Mouse (Mus musculus): Measurements from ENCODE around the gene Sox12. TPM values are rescaled to one million over a fixed set of nuclear protein-coding genes. Genes with fewer than 3 reads are reported as not detected.
"Not testable (repeated sequence)": the region's sequence is repeated elsewhere in the genome, so short reads cannot be mapped to it uniquely, and the experiment has no call there.

Sox12 gene
- polyA plus RNA-seq, 1 experiment = 14.0 TPM

DNA sequence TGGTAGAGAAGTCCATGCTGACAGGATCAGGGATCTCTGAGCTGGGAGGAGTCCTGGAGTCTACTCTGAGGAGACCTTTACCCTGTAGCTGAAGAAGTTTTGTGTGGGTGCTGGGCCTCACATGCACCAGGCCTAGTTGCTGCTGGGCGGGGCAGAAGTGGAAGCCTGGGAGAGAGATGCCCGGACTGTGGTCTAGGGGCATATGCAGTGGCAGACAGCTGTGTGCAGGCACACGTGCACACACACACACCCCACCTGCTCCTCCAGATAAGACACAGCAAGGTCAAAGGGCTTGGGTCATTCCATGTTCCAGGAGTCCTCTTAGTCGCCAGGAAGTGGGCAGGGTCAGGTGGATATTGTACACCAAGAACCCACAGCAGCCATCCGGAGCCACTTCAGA is 38.2 kb downstream of the Sox12 start:
- DNase-seq (ENCODE audit: low read depth) = no peak

GRCm38 (mm10) chr2:152358977-152359376 is 38.9 kb downstream of the Sox12 start:
- DNase-seq (ENCODE audit: low read depth) = not testable (repeated sequence)

DNA sequence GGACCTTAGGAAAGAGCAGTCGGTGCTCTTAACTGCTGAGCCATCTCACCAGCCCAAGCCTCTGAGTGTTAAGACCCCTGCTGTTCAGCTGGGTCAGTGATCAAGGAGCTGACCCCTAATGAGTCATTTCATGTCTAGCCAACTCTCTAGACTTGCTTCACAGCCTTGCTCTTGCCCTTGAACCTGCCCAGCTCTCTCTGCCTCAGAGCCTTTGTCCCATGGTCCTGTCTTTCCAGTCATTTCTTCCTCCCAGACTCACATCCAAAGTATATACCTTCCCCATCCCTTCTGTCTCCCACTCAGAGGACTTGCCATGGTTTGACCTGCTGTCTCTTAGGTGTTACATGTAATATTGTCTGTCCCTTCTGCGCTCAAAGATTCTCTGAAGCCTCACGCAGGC is 40.6 kb downstream of the Sox12 start:
- DNase-seq (ENCODE audit: low read depth) = no peak

DNA sequence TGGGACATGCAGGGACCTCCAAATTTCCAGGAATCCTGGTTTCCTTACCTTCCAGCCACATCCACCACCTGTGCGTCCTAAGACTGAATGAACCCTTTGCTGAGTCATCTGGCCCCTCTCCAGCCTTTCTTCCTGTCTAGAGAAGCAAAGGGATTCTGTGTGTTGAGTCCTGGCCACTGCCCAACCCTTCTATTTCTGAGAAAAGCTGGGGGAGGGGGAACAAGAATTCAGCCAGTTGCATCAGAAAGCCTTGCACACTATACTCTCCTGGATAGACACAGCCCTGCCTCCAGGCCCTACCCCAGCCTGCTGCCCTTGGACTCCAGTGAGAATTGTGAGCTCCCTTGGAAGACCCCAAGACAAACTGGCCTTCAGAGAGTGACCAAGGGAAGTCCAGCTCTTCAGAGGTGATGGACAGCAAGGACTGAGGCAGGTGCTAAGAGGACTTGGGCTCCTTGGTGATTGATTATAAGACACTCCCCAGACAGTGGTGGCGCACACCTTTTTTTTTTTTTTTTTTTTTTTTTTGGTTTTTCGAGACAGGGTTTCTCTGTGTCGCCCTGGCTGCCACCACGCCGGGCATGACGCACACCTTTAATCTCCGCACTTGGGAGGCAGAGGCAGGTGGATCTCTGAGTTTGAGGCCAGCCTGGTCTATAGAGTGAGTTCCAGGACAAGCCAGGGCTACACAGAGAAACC is 47.9 kb downstream of the Sox12 start:
- no peak for DNase-seq (ENCODE audit: low read depth)

- no peak for DNase-seq (ENCODE audit: low read depth)
These were observed 48.7 kb downstream of the Sox12 start for GRCm38 (mm10) chr2:152349205-152349604.

- DNase-seq (ENCODE audit: low read depth) = no peak
These were observed 50.1 kb downstream of the Sox12 start for GRCm38 (mm10) chr2:152347722-152348121.

DNA sequence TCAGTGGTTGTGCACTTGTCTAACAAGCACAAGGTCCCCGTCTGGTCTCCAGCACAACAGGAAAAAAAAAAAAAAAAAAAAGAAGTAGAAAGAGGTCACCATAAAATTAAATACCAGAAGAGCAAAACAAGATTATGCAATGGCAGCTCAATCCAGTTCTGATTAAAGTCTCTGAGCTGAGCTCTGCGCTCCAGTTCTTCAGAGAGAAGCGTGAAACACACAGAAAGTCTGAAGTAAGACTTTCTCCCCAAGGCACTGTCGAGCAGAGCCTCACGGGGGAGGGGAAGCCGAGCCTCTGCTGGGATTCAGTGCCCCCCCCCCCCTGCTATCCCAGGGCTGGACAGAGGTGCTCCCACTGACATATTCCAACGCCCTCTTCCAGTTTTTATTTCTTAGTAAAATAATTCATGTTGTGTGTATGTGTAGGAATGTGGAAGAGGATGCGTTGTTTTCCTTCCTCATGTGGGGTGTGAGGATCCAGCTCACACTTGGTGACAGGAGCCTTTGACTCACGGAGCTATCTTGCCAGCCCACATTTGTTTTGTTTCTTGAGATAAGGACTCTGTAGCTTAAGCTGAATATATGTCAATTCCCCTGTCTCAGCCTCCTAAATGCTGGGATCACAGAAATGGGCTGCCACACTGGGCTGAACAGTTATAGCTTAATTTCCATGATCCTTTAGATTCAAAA is 50.9 kb downstream of the Sox12 start:
- DNase-seq (ENCODE audit: low read depth) = no peak

DNA sequence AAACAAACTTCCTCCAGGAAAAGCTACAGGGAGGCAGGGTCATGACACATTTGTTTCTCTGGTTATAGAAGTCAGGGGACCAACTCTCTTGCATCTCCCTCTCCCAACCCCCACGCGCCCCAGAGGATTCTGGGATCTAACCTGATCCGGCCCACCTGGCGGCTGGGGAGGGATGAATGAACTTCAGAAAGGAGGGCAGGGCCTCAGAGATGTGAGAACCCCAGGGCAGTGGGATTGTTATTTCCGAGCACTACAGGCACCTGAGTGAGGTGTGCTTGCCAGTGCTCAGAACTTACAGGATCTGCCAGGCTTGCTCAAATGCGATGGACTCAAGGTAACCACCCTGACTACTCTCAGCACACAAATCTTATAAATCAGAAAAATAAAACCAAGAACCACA is 52.5 kb downstream of the Sox12 start:
- DNase-seq (ENCODE audit: low read depth) = no peak

- DNase-seq (ENCODE audit: low read depth) = no peak
These were observed 53.0 kb downstream of the Sox12 start for GRCm38 (mm10) chr2:152344909-152345308.

- no peak for DNase-seq (ENCODE audit: low read depth)
These were observed 53.5 kb downstream of the Sox12 start for GRCm38 (mm10) chr2:152344361-152344760.

Other genes starting within 250 kb of the Sox12 start
- gene Csnk2a1, start 171.2 kb downstream of the Sox12 start, polyA plus RNA-seq (2012; rRNA removed) = 26.7 and 29.6 TPM in 2 replicates
- 82.0 and 93.5 TPM in 2 replicates for gene Tbc1d20, start 104.2 kb downstream of the Sox12 start, polyA plus RNA-seq (2012; rRNA removed)
- 140 and 169 TPM in 2 replicates for gene Rbck1, start 65.4 kb downstream of the Sox12 start, polyA plus RNA-seq (2012; rRNA removed)
- gene Trib3, start 54.0 kb downstream of the Sox12 start, polyA plus RNA-seq (2012; rRNA removed) = 3.6 and 4.3 TPM in 2 replicates
- 0.07 and 0.08 TPM in 2 replicates for gene Nrsn2, start 21.4 kb downstream of the Sox12 start, polyA plus RNA-seq (2012; rRNA removed)
- 4.0 and 5.6 TPM in 2 replicates for gene Zcchc3, start 17.0 kb upstream of the Sox12 start, polyA plus RNA-seq (2012; rRNA removed)
- 1.5 and 3.9 TPM in 2 replicates for gene 6820408C15Rik, start 17.5 kb upstream of the Sox12 start, polyA plus RNA-seq (2012; rRNA removed)
- 374 and 466 TPM in 2 replicates for gene Defb23, start 66.6 kb upstream of the Sox12 start, polyA plus RNA-seq (2012; rRNA removed)
- 2,505 and 2,619 TPM in 2 replicates for gene Defb20, start 79.0 kb upstream of the Sox12 start, polyA plus RNA-seq (2012; rRNA removed)
- 427 and 445 TPM in 2 replicates for gene Defb22, start 92.1 kb upstream of the Sox12 start, polyA plus RNA-seq (2012; rRNA removed)
- gene Defb26, start 113.6 kb upstream of the Sox12 start, polyA plus RNA-seq (2012; rRNA removed) = 162 and 254 TPM in 2 replicates
- 568 and 1,189 TPM in 2 replicates for gene Defb28, start 120.2 kb upstream of the Sox12 start, polyA plus RNA-seq (2012; rRNA removed)
- gene Defb29, start 142.0 kb upstream of the Sox12 start, polyA plus RNA-seq (2012; rRNA removed) = 275 and 317 TPM in 2 replicates
- gene Gm17416, start 171.3 kb upstream of the Sox12 start, polyA plus RNA-seq (2012; rRNA removed) = under 0.01 and 893 TPM in 2 replicates
- gene Defb21, start 174.7 kb upstream of the Sox12 start, polyA plus RNA-seq (2012; rRNA removed) = 358 and 473 TPM in 2 replicates
- gene Defb19, start 182.2 kb upstream of the Sox12 start, polyA plus RNA-seq (2012; rRNA removed) = 9.6 and 11.3 TPM in 2 replicates
- 162 and 204 TPM in 2 replicates for gene Defb45, start 201.3 kb upstream of the Sox12 start, polyA plus RNA-seq (2012; rRNA removed)
- gene Defb36, start 206.3 kb upstream of the Sox12 start, polyA plus RNA-seq (2012; rRNA removed) = 5.4 and 9.0 TPM in 2 replicates
- 6,893 and 7,961 TPM in 2 replicates for gene Defb25, start 225.0 kb upstream of the Sox12 start, polyA plus RNA-seq (2012; rRNA removed)
- gene Rem1, start 228.9 kb upstream of the Sox12 start, polyA plus RNA-seq (2012; rRNA removed) = 41.5 and 49.3 TPM in 2 replicates

Measured in gonadal fat pad, adult 2 months (tissue).